Mouse (Mus musculus) myocyte (in vitro differentiated cells): ENCODE results near the gene Ttll8. TPM values are rescaled to one million over a fixed set of nuclear protein-coding genes. Genes with fewer than 3 reads are reported as not detected.

Experiments
- H3K27me3 ChIP-seq: one replicate; pipeline ENCODE4 v1.6.1; 2011; ENCODE audit not compliant: control insufficient read depth, insufficient read depth, insufficient read length
- H3K36me3 ChIP-seq: one replicate; pipeline ENCODE4 v1.6.1; 2011; ENCODE audit not compliant: control insufficient read depth, insufficient read depth
- H3K4me2 ChIP-seq: one replicate; pipeline ENCODE4 v1.6.1; 2011; ENCODE audit warnings: low read depth, control low read depth
- H3K4me3 ChIP-seq: one replicate; pipeline ENCODE4 v1.5.1; 2011; ENCODE audit warnings: mild to moderate bottlenecking, control low read depth, moderate library complexity
- H3K79me2 ChIP-seq: one replicate; pipeline ENCODE4 v1.6.1; 2011; ENCODE audit not compliant: control insufficient read depth, insufficient read depth
- H3ac ChIP-seq: one replicate; pipeline ENCODE4 v1.6.1; 2011; ENCODE audit not compliant: control insufficient read depth, insufficient read length
- CEBPB ChIP-seq: IDR thresholded peaks from 2 replicates; pipeline ENCODE4 v1.6.1; 2011; ENCODE audit warnings: mild to moderate bottlenecking, moderate library complexity; ENCODE audit not compliant: poor library complexity, insufficient read depth, severe bottlenecking
- E2F4 ChIP-seq: IDR thresholded peaks from one replicate; pipeline ENCODE4 v1.6.1; 2011; ENCODE audit warnings: mild to moderate bottlenecking, control low read depth, moderate library complexity; ENCODE audit not compliant: insufficient read depth
- MAX ChIP-seq: IDR thresholded peaks from one replicate; pipeline ENCODE4 v1.6.1; 2011; ENCODE audit warnings: low read depth, mild to moderate bottlenecking, control low read depth
- MYOD1 ChIP-seq, 3 experiments: IDR thresholded peaks; one replicate each; pipeline ENCODE4 v1.6.1; 2011; ENCODE audit warnings: control low read depth in 2 of 3, low read depth in 2 of 3, mild to moderate bottlenecking in 2 of 3, moderate library complexity in 1 of 3; ENCODE audit not compliant: insufficient read length in 2 of 3, control insufficient read depth in 1 of 3
- MYOG ChIP-seq, 3 experiments: IDR thresholded peaks; one replicate each; pipeline ENCODE4 v1.6.1; 2011; ENCODE audit warnings: control low read depth in 2 of 3, low read depth in 2 of 3, mild to moderate bottlenecking in 2 of 3; ENCODE audit not compliant: insufficient read length in 2 of 3, control insufficient read depth in 1 of 3, insufficient read depth in 1 of 3
- POLR2A ChIP-seq: IDR thresholded peaks from one replicate; pipeline ENCODE4 v1.6.1; 2011; ENCODE audit warnings: low read depth, mild to moderate bottlenecking, control low read depth, moderate library complexity; ENCODE audit not compliant: insufficient read length
- POLR2AphosphoS2 ChIP-seq: IDR thresholded peaks from one replicate; pipeline ENCODE4 v1.6.1; 2011; ENCODE audit warnings: low read depth, control low read depth; ENCODE audit not compliant: insufficient read length
- REST ChIP-seq: IDR thresholded peaks from one replicate; pipeline ENCODE4 v1.6.1; 2011; ENCODE audit warnings: mild to moderate bottlenecking, control low read depth, moderate library complexity; ENCODE audit not compliant: insufficient read depth, insufficient read length
- SRF ChIP-seq: IDR thresholded peaks from one replicate; pipeline ENCODE4 v1.6.1; 2011; ENCODE audit warnings: low read depth; ENCODE audit not compliant: control insufficient read depth, insufficient read length
- TCF12 ChIP-seq: IDR thresholded peaks from one replicate; pipeline ENCODE4 v1.6.1; 2011; ENCODE audit warnings: mild to moderate bottlenecking, control low read depth; ENCODE audit not compliant: poor library complexity, insufficient read depth, severe bottlenecking
- TCF3 ChIP-seq: IDR thresholded peaks from one replicate; pipeline ENCODE4 v1.6.1; 2011; ENCODE audit warnings: low read depth, control low read depth; ENCODE audit not compliant: insufficient read length
- USF1 ChIP-seq: IDR thresholded peaks from one replicate; pipeline ENCODE4 v1.6.1; 2011; ENCODE audit warnings: low read depth, mild to moderate bottlenecking, control low read depth, moderate library complexity
- polyA plus RNA-seq: library from polyadenylated mRNA; unstranded; fragments of >200 nt; fragmentation: generic; extraction: Trizol; gene quantifications from one replicate; pipeline ENCODE4 v1.2.1, GENCODE M21; 2012; ENCODE audit warnings: missing spikeins

Ttll8 gene
- polyA plus RNA-seq, 1 experiment: not detected

- Histone ChIP-seq H3K27me3 (no peaks in the 10 kb centered on the region), H3K36me3 (peaks cover 10% of the 10 kb centered on the region), H3K4me2 (peak overlapping the region; percentile 98), H3K79me2 (peaks cover 12% of the 10 kb centered on the region), H3ac (peak overlapping the region; percentile 65), H3K4me3 (peak overlapping the region; percentile 51)
- TF ChIP-seq REST (no peak), E2F4 (no peak), POLR2AphosphoS2 (peak; percentile 11), TCF12 (no peak), MYOG (IDR thresholded peaks at IDR 0.05; ENCODE audit: control insufficient read depth in 1 of 3, insufficient read depth in 1 of 3, insufficient read length in 2 of 3, low read depth in 2 of 3) (peak in 1 of 3 experiments; percentile 2), MAX (no peak), MYOD1 (IDR thresholded peaks at IDR 0.05; ENCODE audit: control insufficient read depth in 1 of 3, insufficient read length in 2 of 3, low read depth in 2 of 3) (peak in 1 of 3 experiments; percentile 24), USF1 (no peak), TCF3 (no peak)
Measured at GRCm38 (mm10) chr15:88862881-88863694, 91.1 kb downstream of the Ttll8 start.

- TF ChIP-seq E2F4 (peak; percentile 70), MYOD1 (IDR thresholded peaks at IDR 0.05; ENCODE audit: control insufficient read depth in 1 of 3, insufficient read length in 2 of 3, low read depth in 2 of 3) (peak in 2 of 3 experiments; percentile 77 to 86), POLR2AphosphoS2 (peak; percentile 99), CEBPB (no peak), POLR2A (peak; percentile 98), USF1 (no peak), MYOG (IDR thresholded peaks at IDR 0.05; ENCODE audit: control insufficient read depth in 1 of 3, insufficient read depth in 1 of 3, insufficient read length in 2 of 3, low read depth in 2 of 3) (peak in 2 of 3 experiments; percentile 84 to 89), MAX (peak; percentile 60), REST (no peak), TCF12 (no peak), SRF (peak; percentile 57), TCF3 (peak; percentile 51)
- peaks cover 12% of the 10 kb centered on the region for H3K79me2 ChIP-seq
- H3K4me2 ChIP-seq: peak within 1 kb of the TSS; percentile 98
- no peaks in the 10 kb centered on the region for H3K27me3 ChIP-seq
- peak within 1 kb of the TSS; percentile 65 for H3ac ChIP-seq
- H3K36me3 ChIP-seq: peaks cover 10% of the 10 kb centered on the region
- peak within 1 kb of the TSS; percentile 51 for H3K4me3 ChIP-seq
Measured at GRCm38 (mm10) chr15:88861772-88862622, 92.2 kb downstream of the Ttll8 start, which contains the start of gene Pim3. Gene Pim3, plus strand, starts transcription at chr15:88862186.

- TF ChIP-seq TCF12: no peak
- no peak for TF ChIP-seq CEBPB
- Histone ChIP-seq H3K4me2 (no peak overlapping the region), H3ac (no peak overlapping the region), H3K79me2 (peaks cover 12% of the 10 kb centered on the region), H3K27me3 (no peaks in the 10 kb centered on the region), H3K36me3 (peaks cover 9% of the 10 kb centered on the region), H3K4me3 (no peak overlapping the region)
Measured at GRCm38 (mm10) chr15:88860781-88861180, 93.4 kb downstream of the Ttll8 start.

- Histone ChIP-seq H3K79me2 (peaks cover 6% of the 10 kb centered on the region), H3ac (no peak overlapping the region), H3K36me3 (no peaks in the 10 kb centered on the region), H3K27me3 (no peaks in the 10 kb centered on the region), H3K4me2 (no peak overlapping the region), H3K4me3 (no peak overlapping the region)
- TF ChIP-seq POLR2A (no peak), E2F4 (no peak), MAX (no peak), TCF3 (no peak), MYOD1 (IDR thresholded peaks at IDR 0.05; ENCODE audit: control insufficient read depth in 1 of 3, insufficient read length in 2 of 3, low read depth in 2 of 3) (no peak), USF1 (no peak), POLR2AphosphoS2 (no peak), MYOG (IDR thresholded peaks at IDR 0.05; ENCODE audit: control insufficient read depth in 1 of 3, insufficient read depth in 1 of 3, insufficient read length in 2 of 3, low read depth in 2 of 3) (no peak)
Measured at GRCm38 (mm10) chr15:88859206-88859970, 94.8 kb downstream of the Ttll8 start.
